Mouse (Mus musculus): ENCODE measurements at regions not wholly inside any gene's neighbourhood (a gene's known extent, or its start where the extent isn't known, plus 50 kb on each side); places are given as distances from the start of the nearest gene placed in this dataset.
A peak's percentile ranks its signal among the peaks of the same experiment; 100 is the strongest.

GRCm38 (mm10) chr7:137751151-137751859 is 313.9 kb downstream of the Glrx3 start:
- in situ Hi-C loops (cut with MboI; ENCODE audit: low pct_unique_long_range_greater_than_20kb) = no loop called here
- DNase-seq (ENCODE audit: low read depth, low spot score) = no peak

DNA sequence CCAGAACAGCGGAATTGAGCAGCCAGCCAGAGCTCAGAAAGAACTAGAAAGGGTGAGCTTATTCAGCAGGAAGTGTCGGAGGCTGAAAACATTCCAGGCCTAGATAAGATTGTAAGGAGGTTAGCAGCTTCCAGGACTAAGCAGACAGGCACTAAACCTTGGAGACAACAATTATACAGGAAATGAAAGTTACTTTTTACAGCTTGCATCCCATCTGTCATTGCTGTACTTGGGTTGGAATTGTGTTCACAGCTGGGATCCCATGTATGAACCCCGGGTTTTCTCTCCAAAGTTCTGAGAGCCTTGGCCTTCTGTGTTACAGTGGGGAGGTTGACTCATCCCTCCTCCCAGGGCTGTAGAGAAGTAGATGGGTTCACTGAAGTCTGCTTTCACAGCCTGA is 328.5 kb downstream of the Glrx3 start:
- POLR2A ChIA-PET = interaction anchor here (0.7 kb wide), 1 partner anchor 73 kb away, joined by 3 read pairs; no protein-coding TSS in a partner anchor
- CTCF ChIA-PET = no interaction called here
- no peak for ATAC-seq
- TF ChIP-seq CTCF (IDR thresholded peaks at IDR 0.05) = no peak
- in situ Hi-C loops (cut with MboI; ENCODE audit: low pct_unique_long_range_greater_than_20kb) = no loop called here
- H3K27me3 ChIP-seq = no peaks in the 10 kb centered on the region
- DNase-seq (ENCODE audit: low read depth, low spot score) = no peak

More at GRCm38 (mm10) chr7:137751151-137751859, 313.9 kb downstream of the Glrx3 start:
- ATAC-seq = no peak
- no peak for TF ChIP-seq CTCF (IDR thresholded peaks at IDR 0.05)
- no peaks in the 10 kb centered on the region for H3K27me3 ChIP-seq
- POLR2A ChIA-PET = no interaction called here
- CTCF ChIA-PET = no interaction called here

DNA sequence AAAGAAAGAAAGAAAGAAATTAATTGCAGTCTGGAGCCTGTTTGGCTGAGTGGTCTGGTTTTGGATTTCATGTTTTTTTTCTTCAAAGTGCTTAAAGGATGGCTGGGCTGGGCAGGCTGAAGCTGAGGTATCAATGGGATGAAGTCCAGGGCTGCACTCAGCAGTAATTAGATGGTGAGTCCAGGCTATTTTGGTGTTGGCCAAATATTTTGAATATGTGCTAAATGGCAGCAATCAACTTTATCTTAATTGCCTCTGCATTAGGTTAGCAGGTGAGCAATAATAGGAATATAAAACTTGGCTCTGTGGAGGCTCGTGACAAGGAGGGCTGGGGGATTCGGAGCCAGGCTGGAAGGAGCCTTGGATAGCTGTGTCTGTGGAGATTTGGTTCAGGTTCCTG is 329.3 kb downstream of the Glrx3 start:
- DNase-seq (ENCODE audit: low read depth, low spot score) (no peak), ATAC-seq (no peak)
- POLR2A ChIA-PET = interaction anchor here (0.7 kb wide), 1 partner anchor 72 kb away, joined by 3 read pairs; no protein-coding TSS in a partner anchor
- CTCF ChIA-PET = no interaction called here
- no peaks in the 10 kb centered on the region for H3K27me3 ChIP-seq
- in situ Hi-C loops (cut with MboI; ENCODE audit: low pct_unique_long_range_greater_than_20kb) = no loop called here
- TF ChIP-seq CTCF (IDR thresholded peaks at IDR 0.05) = no peak

GRCm38 (mm10) chr7:137773051-137773964 is 335.9 kb downstream of the Glrx3 start:
- POLR2A ChIA-PET = no interaction called here
- no peaks in the 10 kb centered on the region for H3K27me3 ChIP-seq
- DNase-seq (ENCODE audit: low read depth, low spot score) (no peak), ATAC-seq (no peak)
- CTCF ChIA-PET = interaction anchor here (1.8 kb wide), 1 partner anchor 10 kb away, joined by 4 read pairs; no protein-coding TSS in a partner anchor
- no peak for TF ChIP-seq CTCF (IDR thresholded peaks at IDR 0.05)
- in situ Hi-C loops (cut with MboI; ENCODE audit: low pct_unique_long_range_greater_than_20kb) = no loop called here

- no peak for TF ChIP-seq CTCF (IDR thresholded peaks at IDR 0.05)
- ChIA-PET POLR2A (no interaction called here), CTCF (interaction anchor here (1.8 kb wide), 1 partner anchor 9 kb away, joined by 4 read pairs; no protein-coding TSS in a partner anchor)
Measured at GRCm38 (mm10) chr7:137773965-137774310, 336.5 kb downstream of the Glrx3 start.

DNA sequence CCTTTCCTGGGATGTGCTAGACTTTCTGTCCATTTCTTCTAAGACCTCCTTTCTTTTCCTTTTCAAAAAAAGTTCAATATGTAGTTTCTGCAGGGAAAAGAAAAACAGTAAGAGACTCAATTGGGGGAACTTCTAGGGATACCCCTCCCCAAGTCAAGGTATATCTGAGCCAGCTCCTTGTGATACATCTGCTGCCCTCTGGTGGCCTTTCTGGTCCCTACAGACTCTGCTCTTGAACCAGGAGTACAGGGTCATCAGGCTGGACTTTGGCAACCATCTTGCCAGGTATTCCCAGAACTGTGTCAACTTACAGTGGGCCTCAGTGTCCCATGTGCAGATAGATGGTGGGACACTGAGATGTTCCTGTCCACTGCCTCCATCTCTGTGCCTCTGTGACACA is 346.5 kb downstream of the Glrx3 start:
- no peaks in the 10 kb centered on the region for H3K27me3 ChIP-seq
- CTCF ChIA-PET = interaction anchor here (1.2 to 2.2 kb wide), 2 partner anchors 9 to 306 kb away, joined by 4 to 8 read pairs; no protein-coding TSS in a partner anchor
- peak; percentile 58 for TF ChIP-seq CTCF (IDR thresholded peaks at IDR 0.05)
- in situ Hi-C loops (cut with MboI; ENCODE audit: low pct_unique_long_range_greater_than_20kb) = loop anchor here (10.0 kb wide), 2 partner anchors 179 to 299 kb away; no protein-coding TSS in a partner anchor
- DNase-seq (ENCODE audit: low read depth, low spot score) = no peak
- no peak for ATAC-seq
- POLR2A ChIA-PET = no interaction called here

More at GRCm38 (mm10) chr7:137773965-137774310, 336.5 kb downstream of the Glrx3 start:
- in situ Hi-C loops (cut with MboI; ENCODE audit: low pct_unique_long_range_greater_than_20kb) = no loop called here
- no peak for DNase-seq (ENCODE audit: low read depth, low spot score)
- no peak for ATAC-seq
- H3K27me3 ChIP-seq = no peaks in the 10 kb centered on the region

DNA sequence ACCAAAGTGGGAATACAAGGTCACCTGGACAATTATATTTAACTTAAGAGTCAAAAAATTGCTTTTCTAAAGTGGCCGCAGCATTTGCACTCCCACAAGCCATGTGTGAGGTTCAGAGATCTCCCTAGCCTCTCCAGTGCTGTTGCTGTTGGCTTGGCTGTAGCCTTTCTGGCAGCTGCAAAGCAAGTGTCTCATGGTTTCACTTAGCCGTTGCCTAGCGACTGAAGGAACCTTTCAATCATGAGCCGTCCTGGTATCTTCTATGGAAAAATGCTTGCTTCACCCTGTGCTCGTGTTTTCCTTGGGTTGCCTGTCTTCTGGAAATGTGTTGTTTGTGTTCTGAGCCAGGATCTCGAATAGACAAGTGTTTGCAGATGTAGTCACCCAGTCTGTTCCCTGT is 367.9 kb downstream of the Glrx3 start:
- no peaks in the 10 kb centered on the region for H3K27me3 ChIP-seq
- DNase-seq (ENCODE audit: low read depth, low spot score) (no peak), ATAC-seq (no peak)
- ChIA-PET POLR2A (no interaction called here), CTCF (interaction anchor here (0.6 kb wide), 1 partner anchor 111 kb away, joined by 3 read pairs; no protein-coding TSS in a partner anchor)
- no peak for TF ChIP-seq CTCF (IDR thresholded peaks at IDR 0.05)
- in situ Hi-C loops (cut with MboI; ENCODE audit: low pct_unique_long_range_greater_than_20kb) = no loop called here

DNA sequence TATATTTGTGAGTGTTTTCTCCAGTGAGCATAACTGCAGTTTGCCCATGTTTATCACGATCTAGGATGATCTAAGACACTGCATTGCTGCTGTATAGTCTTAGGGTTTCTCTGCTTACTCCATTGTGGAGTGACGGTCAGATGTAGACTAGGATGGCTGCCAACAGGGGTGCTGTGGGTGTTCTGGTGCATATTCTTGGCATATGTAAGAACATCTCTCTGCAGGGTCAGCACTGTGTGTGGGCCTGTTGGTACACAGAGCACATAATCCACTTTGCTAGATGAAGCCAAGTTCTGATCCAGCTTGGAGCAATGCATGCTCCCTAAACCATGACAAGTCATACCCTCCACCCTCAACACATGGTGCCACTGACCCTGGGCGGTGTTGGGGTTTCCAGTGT is 375.4 kb downstream of the Glrx3 start:
- CTCF ChIA-PET = no interaction called here
- DNase-seq (ENCODE audit: low read depth, low spot score) (no peak), ATAC-seq (no peak)
- no peaks in the 10 kb centered on the region for H3K27me3 ChIP-seq
- POLR2A ChIA-PET = no interaction called here
- in situ Hi-C loops (cut with MboI; ENCODE audit: low pct_unique_long_range_greater_than_20kb) = no loop called here
- TF ChIP-seq CTCF (IDR thresholded peaks at IDR 0.05) = no peak

GRCm38 (mm10) chr7:137840520-137840919 is 403.1 kb downstream of the Glrx3 start:
- ChIA-PET CTCF (no interaction called here), POLR2A (no interaction called here)
- TF ChIP-seq CTCF (IDR thresholded peaks at IDR 0.05) = no peak
- no peaks in the 10 kb centered on the region for H3K27me3 ChIP-seq
- ATAC-seq (no peak), DNase-seq (ENCODE audit: low read depth, low spot score) (no peak)
- in situ Hi-C loops (cut with MboI; ENCODE audit: low pct_unique_long_range_greater_than_20kb) = no loop called here

DNA sequence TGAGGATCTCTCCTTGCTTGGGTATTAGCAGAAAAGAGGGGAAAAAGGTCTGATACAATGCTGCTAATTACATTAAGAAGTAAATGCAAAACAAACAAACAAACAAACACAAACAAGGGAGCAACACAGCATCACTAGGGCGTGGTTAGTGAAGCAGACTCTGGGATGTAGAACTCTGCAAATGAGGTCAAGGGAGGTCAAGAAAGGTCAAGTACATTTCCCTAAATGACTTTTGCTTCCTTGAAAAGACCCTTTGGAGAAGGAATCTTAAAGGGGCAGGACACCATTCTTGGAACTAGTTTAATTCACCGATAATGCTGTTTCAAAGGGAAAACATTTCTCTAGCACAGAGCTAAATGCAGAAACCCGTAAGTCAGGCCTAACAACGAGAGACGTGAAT is 403.6 kb downstream of the Glrx3 start:
- no peaks in the 10 kb centered on the region for H3K27me3 ChIP-seq
- in situ Hi-C loops (cut with MboI; ENCODE audit: low pct_unique_long_range_greater_than_20kb) = no loop called here
- DNase-seq (ENCODE audit: low read depth, low spot score) = no peak
- ATAC-seq = no peak
- POLR2A ChIA-PET = no interaction called here
- CTCF ChIA-PET = no interaction called here
- no peak for TF ChIP-seq CTCF (IDR thresholded peaks at IDR 0.05)

All from Patski (cell line).